ENCODE assay signal across 38 mouse cellular contexts in the genomic region with DNA sequence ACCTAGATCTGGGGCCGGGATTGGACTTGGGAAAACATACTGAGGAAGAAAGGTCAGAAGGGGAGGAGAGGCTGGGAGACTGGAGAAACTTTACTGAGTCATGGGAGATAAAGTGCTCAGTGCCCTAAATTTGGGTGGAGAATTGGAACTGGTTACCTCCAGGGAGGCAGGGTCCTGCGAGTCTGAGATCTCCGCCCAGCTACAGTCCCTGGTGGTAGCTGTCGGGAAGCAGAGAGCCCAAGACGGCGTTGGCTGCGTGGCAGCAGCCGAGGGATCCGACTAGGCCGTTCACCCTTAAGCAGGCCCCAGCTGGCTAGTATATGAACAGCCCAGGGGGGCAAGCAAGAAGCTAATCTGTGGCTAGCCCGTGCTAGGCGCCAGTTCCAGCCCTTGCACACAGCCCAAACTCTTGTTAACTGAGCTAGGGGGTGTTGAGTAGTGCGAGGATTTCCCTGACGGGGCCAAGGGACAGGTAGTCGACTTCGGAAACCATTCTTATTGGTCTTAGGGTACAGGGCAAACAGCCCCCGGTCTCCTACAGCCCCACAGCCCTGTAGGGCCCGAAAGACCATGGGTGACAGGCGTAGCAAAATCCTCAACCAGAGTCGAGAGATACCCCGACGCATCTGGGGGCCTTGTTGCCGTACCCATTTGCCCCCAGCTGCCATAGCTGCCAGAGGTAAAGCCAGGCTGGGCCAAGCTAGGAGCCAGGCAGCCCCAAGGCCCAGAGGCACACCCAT. TPM values are rescaled to one million over a fixed set of nuclear protein-coding genes. Genes with fewer than 3 reads are reported as not detected.
"Had no signal": no experiment of that assay in that cellular context is flagged by ENCODE, and none has a peak within 500 bp of the region (broad histone marks: within the 10 kb centered on the region; RNA-seq: fewer than 3 reads in every experiment).

No protein-coding gene starts in this region.

- H3K4me2 ChIP-seq: heart, embryonic 12.5 days; hindbrain, embryonic 12.5 days; hindbrain, embryonic 14.5 days; limb, embryonic 12.5 days; liver, embryonic 11.5 days; liver, embryonic 13.5 days; liver, embryonic 15.5 days had no signal

- H3K9me3 ChIP-seq: heart, embryonic 10.5 days; heart, embryonic 12.5 days; hindbrain, embryonic 10.5 days; hindbrain, embryonic 12.5 days; limb, embryonic 10.5 days; limb, embryonic 12.5 days; liver, embryonic 13.5 days; liver, embryonic 15.5 days had no signal

- DNase-seq: gastrocnemius, postnatal 10 days; gastrocnemius, postnatal 25 days; heart, postnatal 14 days; heart, postnatal 36 days; kidney, adult 18-20 months; kidney, adult 8-10 months; kidney, postnatal 10 days; kidney, postnatal 25 days; kidney, postnatal 4 days; liver; liver, embryonic 13.5 days had no signal

- H3K27ac ChIP-seq: heart, embryonic 10.5 days; hindbrain, embryonic 10.5 days; hindbrain, embryonic 12.5 days; hindbrain, embryonic 14.5 days; layer of hippocampus, adult 2 months; left cerebral cortex, adult 2 months; limb, embryonic 10.5 days; limb, embryonic 12.5 days; liver, embryonic 13.5 days; liver, embryonic 15.5 days had no signal

- H3K27me3 ChIP-seq: heart, embryonic 12.5 days; hindbrain, embryonic 12.5 days; limb, embryonic 12.5 days; liver, embryonic 13.5 days; liver, embryonic 15.5 days had no signal

- ATAC-seq: hindbrain, embryonic 16.5 days; inflammation-experienced regulatory T-cells, adult 6 months; intestine, postnatal 0 days had no signal

- H3K4me3 ChIP-seq: heart, embryonic 10.5 days; heart, embryonic 12.5 days; hindbrain, embryonic 10.5 days; hindbrain, embryonic 12.5 days; layer of hippocampus, adult 2 months; left cerebral cortex, adult 2 months; limb, embryonic 10.5 days; limb, embryonic 12.5 days; liver, embryonic 13.5 days; liver, embryonic 15.5 days had no signal

- H3K9ac ChIP-seq: heart, embryonic 12.5 days; hindbrain, embryonic 12.5 days; hindbrain, embryonic 14.5 days; liver, embryonic 13.5 days; liver, embryonic 15.5 days had no signal

- H3K4me1 ChIP-seq: heart, embryonic 12.5 days; hindbrain, embryonic 10.5 days; hindbrain, embryonic 12.5 days; limb, embryonic 10.5 days; limb, embryonic 12.5 days; liver, embryonic 15.5 days had no signal

RNA-seq across cellular contexts. Expression of a gene that starts 22.7 kb away (rescaled TPM):
- total RNA-seq: gastrocnemius, postnatal 25 days; heart, adult 8-10 months; heart, postnatal 14 days; heart, postnatal 36 days had no signal
- polyA plus RNA-seq: heart, embryonic 12.5 days; heart, embryonic 16.5 days; inflammation-experienced regulatory T-cells, adult 6 months; liver, embryonic 15.5 days had no signal

RNA-seq across cellular contexts. Expression of a gene that starts 38.5 kb away (rescaled TPM):
- total RNA-seq: gastrocnemius, postnatal 10 days; gastrocnemius, postnatal 25 days; gastrocnemius, postnatal 4 days; granulocyte monocyte progenitor cell, adult 5-6 weeks; heart, adult 8-10 months; heart, postnatal 14 days; heart, postnatal 36 days; layer of hippocampus, adult 2 months; layer of hippocampus, postnatal 10 days; layer of hippocampus, postnatal 25 days; left cerebral cortex, adult 2 months; left cerebral cortex, postnatal 14 days; left cerebral cortex, postnatal 36 days had no signal
- polyA plus RNA-seq: frontal cortex, adult 2 months; heart, embryonic 10.5 days; heart, embryonic 12.5 days; heart, embryonic 14.5 days; heart, embryonic 16.5 days; hindbrain, embryonic 10.5 days; hindbrain, embryonic 12.5 days; inflammation-experienced regulatory T-cells, adult 6 months; intestine, postnatal 0 days; kidney, embryonic 14.5 days; kidney, embryonic 16.5 days; limb, embryonic 10.5 days; limb, embryonic 12.5 days; limb, embryonic 14.5 days; liver, embryonic 11.5 days; liver, embryonic 13.5 days; liver, embryonic 15.5 days had no signal
